Mouse (Mus musculus): ENCODE results near the gene Gm8068.
"Not testable (repeated sequence)": the region's sequence is repeated elsewhere in the genome, so short reads cannot be mapped to it uniquely, and the experiment has no call there.

Gm8068 gene

DNA sequence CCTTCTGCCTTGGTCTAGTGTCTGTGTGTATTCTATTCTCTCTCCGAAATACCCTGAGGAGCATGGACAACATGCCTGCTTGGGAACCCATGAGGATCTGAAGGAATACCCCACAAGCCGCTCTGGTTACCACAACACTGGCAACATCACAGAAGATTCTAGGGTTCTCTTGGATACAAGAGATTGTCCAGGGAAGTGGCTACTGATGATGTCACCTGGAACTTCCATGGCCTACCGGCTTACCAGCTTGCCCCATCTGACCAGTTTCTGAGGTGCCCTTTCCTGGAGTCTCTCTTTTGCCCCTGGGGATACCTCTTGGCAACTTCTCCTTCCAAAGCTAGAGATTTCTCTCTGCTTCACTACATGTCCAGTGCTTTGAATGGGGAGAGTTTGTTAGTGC, at the start of gene Gm8068:
TSS of gene Gm8068 (minus strand) at position 101 of the 400 bp plus-strand sequence.
- not testable (repeated sequence) for DNase-seq (ENCODE audit: low spot score)

DNA sequence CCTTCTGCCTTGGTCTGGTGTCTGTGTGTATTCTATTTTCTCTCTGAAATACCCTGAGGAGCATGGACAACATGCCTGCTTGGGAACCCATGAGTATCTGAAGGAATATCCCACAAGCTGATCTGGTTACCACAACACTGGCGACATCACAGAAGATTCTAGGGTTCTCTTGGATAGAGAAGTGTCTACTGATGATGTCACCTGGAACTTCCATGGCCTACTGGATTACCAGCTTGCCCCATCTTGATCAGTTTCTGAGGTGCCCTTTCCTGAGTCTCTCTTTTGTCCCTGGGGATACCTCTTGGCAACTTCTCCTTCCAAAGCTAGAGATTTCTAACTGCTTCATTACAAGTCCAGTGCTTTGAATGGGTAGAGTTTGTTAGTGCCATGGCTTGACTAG, 48.8 kb upstream of the Gm8068 start, which contains the start of gene Gm7929:
TSS of gene Gm7929 (minus strand) at position 101 of the 400 bp plus-strand sequence.
- DNase-seq (ENCODE audit: low spot score): not testable (repeated sequence)

DNA sequence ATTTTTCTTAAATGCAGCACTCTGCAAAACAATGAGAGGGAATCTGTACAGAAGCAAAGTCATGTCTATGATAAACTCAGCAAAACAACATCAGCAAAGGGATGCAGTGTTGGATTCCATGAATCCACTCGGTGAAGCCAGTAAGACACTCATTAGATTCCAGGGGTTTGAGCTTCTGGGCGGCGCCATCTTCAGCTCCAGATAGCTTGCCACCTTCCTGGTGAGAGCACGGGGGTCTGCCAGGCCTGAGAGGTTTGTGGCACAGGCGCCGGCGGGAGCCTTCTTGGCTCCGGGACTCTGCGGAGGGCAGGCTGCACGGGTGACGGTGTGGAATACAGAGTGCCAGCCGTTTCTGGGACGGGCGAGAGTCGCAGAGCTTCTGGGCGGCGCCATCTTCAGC, 21.8 kb upstream of the Gm8068 start:
- not testable (repeated sequence) for DNase-seq (ENCODE audit: low spot score)

DNA sequence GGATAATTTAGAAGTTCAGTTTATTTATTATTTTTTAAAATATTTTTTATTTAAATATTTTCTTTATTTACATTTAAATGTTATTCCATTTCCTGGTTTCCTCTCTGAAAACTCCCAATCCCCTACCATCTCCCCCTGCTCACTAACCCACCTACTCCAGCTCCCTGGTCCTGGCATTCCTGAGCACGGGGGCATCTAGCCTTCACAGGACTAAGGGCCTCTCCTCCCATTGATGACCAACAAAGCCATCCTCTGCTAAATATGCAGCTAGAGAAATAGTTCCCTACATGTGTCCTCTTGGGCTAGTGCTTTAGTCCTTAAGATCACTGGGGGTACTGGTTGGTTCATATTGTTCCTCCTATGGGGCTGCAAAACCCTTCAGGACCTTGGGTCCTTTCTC, 15.5 kb upstream of the Gm8068 start:
- DNase-seq (ENCODE audit: low spot score): not testable (repeated sequence)

DNA sequence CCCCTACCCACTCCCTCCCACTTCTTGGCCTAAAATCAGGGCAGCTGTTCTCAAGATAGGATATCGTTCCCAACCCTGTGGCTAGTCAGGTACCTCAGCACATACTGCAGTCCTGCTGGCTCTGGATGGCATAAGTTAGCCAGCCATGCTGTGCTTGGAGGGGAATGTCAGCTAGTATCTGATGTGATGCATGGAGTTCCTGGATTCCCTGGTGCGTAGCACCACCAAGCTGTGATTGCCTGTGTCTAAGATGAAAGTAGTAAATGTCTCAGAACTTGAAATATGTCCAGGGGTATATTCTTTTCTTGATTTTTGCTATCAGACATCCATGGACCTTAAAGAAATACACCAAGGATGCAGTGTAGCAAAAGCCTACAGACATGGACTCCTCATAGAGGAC, 53.5 kb downstream of the Gm8068 start:
- not testable (repeated sequence) for DNase-seq (ENCODE audit: low spot score)
